Mouse (Mus musculus): ENCODE measurements around the gene Zap70.

Zap70 gene

GRCm38 (mm10) chr1:36761568-36761967, at the start of gene Zap70:
TSS of gene Zap70 (plus strand) at chr1:36761798.
- no peak for DNase-seq (ENCODE audit: low read depth, low spot score)

- DNase-seq (ENCODE audit: low read depth, low spot score) = no peak
Observed at GRCm38 (mm10) chr1:36714311-36714710, 47.3 kb upstream of the Zap70 start, which contains the start of gene Actr1b. TSS of gene Actr1b (minus strand) at chr1:36714422.

- DNase-seq (ENCODE audit: low read depth, low spot score) = no peak
Observed at GRCm38 (mm10) chr1:36718786-36719185, 42.8 kb upstream of the Zap70 start.

GRCm38 (mm10) chr1:36723146-36724056, 38.2 kb upstream of the Zap70 start:
- no peak for DNase-seq (ENCODE audit: low read depth, low spot score)

- no peak for DNase-seq (ENCODE audit: low read depth, low spot score)
Observed at GRCm38 (mm10) chr1:36724057-36724431, 37.6 kb upstream of the Zap70 start.

- peak; percentile 86 for DNase-seq (ENCODE audit: low read depth, low spot score)
Observed at GRCm38 (mm10) chr1:36737300-36737699, 24.3 kb upstream of the Zap70 start.

- DNase-seq (ENCODE audit: low read depth, low spot score) = no peak
Observed at GRCm38 (mm10) chr1:36739231-36739630, 22.4 kb upstream of the Zap70 start.

GRCm38 (mm10) chr1:36743046-36743445, 18.6 kb upstream of the Zap70 start:
- DNase-seq (ENCODE audit: low read depth, low spot score) = no peak

- peak; percentile 79 for DNase-seq (ENCODE audit: low read depth, low spot score)
Observed at GRCm38 (mm10) chr1:36744268-36744944, 17.2 kb upstream of the Zap70 start.

GRCm38 (mm10) chr1:36745661-36746060, 15.9 kb upstream of the Zap70 start:
- DNase-seq (ENCODE audit: low read depth, low spot score) = no peak

GRCm38 (mm10) chr1:36746452-36746851, 15.1 kb upstream of the Zap70 start:
- peak; percentile 61 for DNase-seq (ENCODE audit: low read depth, low spot score)

- no peak for DNase-seq (ENCODE audit: low read depth, low spot score)
Observed at GRCm38 (mm10) chr1:36753932-36754675, 7.5 kb upstream of the Zap70 start.

- peak; percentile 62 for DNase-seq (ENCODE audit: low read depth, low spot score)
Observed at GRCm38 (mm10) chr1:36758553-36758952, 3.0 kb upstream of the Zap70 start.

GRCm38 (mm10) chr1:36759076-36759475, 2.5 kb upstream of the Zap70 start:
- peak; percentile 74 for DNase-seq (ENCODE audit: low read depth, low spot score)

GRCm38 (mm10) chr1:36760401-36760800, 1.2 kb upstream of the Zap70 start:
- no peak for DNase-seq (ENCODE audit: low read depth, low spot score)

GRCm38 (mm10) chr1:36761061-36761460, 537 bp upstream of the Zap70 start:
- DNase-seq (ENCODE audit: low read depth, low spot score) = no peak

GRCm38 (mm10) chr1:36766431-36767205, 5.0 kb downstream of the Zap70 start:
- no peak for DNase-seq (ENCODE audit: low read depth, low spot score)

- peak; percentile 55 for DNase-seq (ENCODE audit: low read depth, low spot score)
Observed at GRCm38 (mm10) chr1:36767321-36767720, 5.7 kb downstream of the Zap70 start.

GRCm38 (mm10) chr1:36768786-36769185, 7.2 kb downstream of the Zap70 start:
- no peak for DNase-seq (ENCODE audit: low read depth, low spot score)

- DNase-seq (ENCODE audit: low read depth, low spot score) = peak; percentile 55
Observed at GRCm38 (mm10) chr1:36769951-36770350, 8.4 kb downstream of the Zap70 start.

GRCm38 (mm10) chr1:36770998-36771397, 9.4 kb downstream of the Zap70 start:
- peak; percentile 94 for DNase-seq (ENCODE audit: low read depth, low spot score)

Measured in R1 (cell line).